Mouse (Mus musculus) CH12.LX (cell line): ENCODE measurements around the gene Zbtb37. TPM values are rescaled to one million over a fixed set of nuclear protein-coding genes. Genes with fewer than 3 reads are reported as not detected.

Experiments
- DNase-seq: peaks from one replicate; pipeline ENCODE4 v3.0.0-alpha.2; 2013; ENCODE audit errors: extremely low read depth
- H3K27ac ChIP-seq: 2 replicates; pipeline ENCODE4 v1.5.1; 2012; ENCODE audit warnings: low read depth, mild to moderate bottlenecking, control low read depth, moderate library complexity; ENCODE audit not compliant: insufficient read depth
- H3K27me3 ChIP-seq: replicated peaks from 2 replicates; pipeline ENCODE3; 2012; ENCODE audit warnings: inconsistent platforms
- H3K36me3 ChIP-seq, 2 experiments: replicated peaks in 1 of 2; 2 replicates each; pipeline versions ENCODE3 to v1.6.1; 2012; ENCODE audit warnings: inconsistent platforms in 1 of 2, low read length in 1 of 2, mild to moderate bottlenecking in 1 of 2, mixed read lengths in 1 of 2, moderate library complexity in 1 of 2; ENCODE audit not compliant: control insufficient read depth in 1 of 2, insufficient read depth in 1 of 2
- H3K4me1 ChIP-seq, 2 experiments: 2 replicates each; pipeline ENCODE4 v1.6.1; 2012; ENCODE audit warnings: inconsistent platforms in 1 of 2, moderate library complexity in 1 of 2; ENCODE audit not compliant: insufficient read depth in 2 of 2, control insufficient read depth in 1 of 2
- H3K4me2 ChIP-seq: 2 replicates; pipeline ENCODE4 v1.6.1; 2012; ENCODE audit warnings: low read depth, mild to moderate bottlenecking, control low read depth; ENCODE audit not compliant: poor library complexity, insufficient read depth, severe bottlenecking
- H3K4me3 ChIP-seq, 3 experiments: fragments of 150-350 bp in 1 of 3; sonication (generic) in 1 of 3; replicated peaks in 1 of 3; 2 replicates each; pipeline versions ENCODE3 to v1.5.1; 2011 to 2012; ENCODE audit warnings: low read depth in 2 of 3, low read length in 2 of 3, mild to moderate bottlenecking in 2 of 3, moderate library complexity in 2 of 3, control low read depth in 1 of 3, improper control_type of control experiment in 1 of 3, inconsistent platforms in 1 of 3, mixed read lengths in 1 of 3; ENCODE audit not compliant: poor library complexity in 1 of 3
- H3K79me2 ChIP-seq: replicated peaks from 2 replicates; pipeline ENCODE4 v1.6.1; 2012; ENCODE audit warnings: mild to moderate bottlenecking, moderate library complexity; ENCODE audit not compliant: control insufficient read depth, poor library complexity, insufficient read depth, severe bottlenecking; ENCODE audit errors: extremely low read depth
- H3K9ac ChIP-seq: 2 replicates; pipeline ENCODE4 v1.6.1; 2012; ENCODE audit warnings: low read depth, mild to moderate bottlenecking, control low read depth, moderate library complexity; ENCODE audit not compliant: insufficient read depth
- H3K9me3 ChIP-seq: replicated peaks from 2 replicates; pipeline ENCODE3; 2012; ENCODE audit warnings: low read length, inconsistent platforms, mixed read lengths
- BHLHE40 ChIP-seq: IDR thresholded peaks from 2 replicates; pipeline ENCODE4 v1.6.1; 2011; ENCODE audit warnings: mild to moderate bottlenecking, low read depth, low read length, improper control_type of control experiment
- CHD1 ChIP-seq: IDR thresholded peaks from 2 replicates; pipeline ENCODE4 v1.6.1; 2012; ENCODE audit warnings: low read depth, low read length, improper control_type of control experiment, inconsistent platforms
- CHD2 ChIP-seq: IDR thresholded peaks from 2 replicates; pipeline ENCODE4 v1.6.1; 2011; ENCODE audit warnings: low read length, improper control_type of control experiment
- CTCF ChIP-seq, 2 experiments: IDR thresholded peaks in 1 of 2; conservative IDR thresholded peaks in 1 of 2; 2 replicates each; pipeline ENCODE4 v1.5.1; 2011 to 2012; ENCODE audit warnings: low read depth in 2 of 2, low read length in 2 of 2, improper control_type of control experiment in 1 of 2, inconsistent platforms in 1 of 2, mild to moderate bottlenecking in 1 of 2, moderate library complexity in 1 of 2
- E2F4 ChIP-seq: IDR thresholded peaks from 2 replicates; pipeline ENCODE4 v1.6.1; 2011; ENCODE audit warnings: low read depth, low read length, improper control_type of control experiment; ENCODE audit not compliant: insufficient replicate concordance
- ELF1 ChIP-seq: IDR thresholded peaks from 2 replicates; pipeline ENCODE4 v1.6.1; 2014; ENCODE audit warnings: low read depth, mild to moderate bottlenecking, inconsistent platforms, low read length, improper control_type of control experiment
- ETS1 ChIP-seq: conservative IDR thresholded peaks from 2 replicates; pipeline ENCODE4 v1.6.1; 2012; ENCODE audit warnings: low read depth, mild to moderate bottlenecking, inconsistent platforms, low read length, improper control_type of control experiment, moderate library complexity
- GABPA ChIP-seq: IDR thresholded peaks from 2 replicates; pipeline ENCODE4 v1.6.1; 2012; ENCODE audit warnings: low read depth, low read length, improper control_type of control experiment, inconsistent platforms; ENCODE audit not compliant: insufficient replicate concordance
- HCFC1 ChIP-seq: IDR thresholded peaks from 2 replicates; pipeline ENCODE4 v1.6.1; 2012; ENCODE audit warnings: low read depth, mild to moderate bottlenecking, inconsistent platforms, low read length, improper control_type of control experiment
- IRF4 ChIP-seq: IDR thresholded peaks from 2 replicates; pipeline ENCODE4 v1.6.1; 2014; ENCODE audit warnings: low read depth, mild to moderate bottlenecking, inconsistent platforms, low read length, improper control_type of control experiment
- JUN ChIP-seq: IDR thresholded peaks from 2 replicates; pipeline ENCODE4 v1.6.1; 2011; ENCODE audit warnings: low read depth, mild to moderate bottlenecking, low read length, improper control_type of control experiment, moderate library complexity; ENCODE audit not compliant: insufficient read depth
- JUND ChIP-seq: conservative IDR thresholded peaks from 2 replicates; pipeline ENCODE4 v1.6.1; 2011; ENCODE audit warnings: low read depth, low read length, improper control_type of control experiment
- KAT2A ChIP-seq: IDR thresholded peaks from 2 replicates; pipeline ENCODE4 v1.6.1; 2012; ENCODE audit warnings: low read length, improper control_type of control experiment, inconsistent platforms; ENCODE audit not compliant: insufficient replicate concordance
- MAFK ChIP-seq: IDR thresholded peaks from 2 replicates; pipeline ENCODE4 v1.6.1; 2011; ENCODE audit warnings: low read length, improper control_type of control experiment; ENCODE audit not compliant: insufficient replicate concordance
- MAX ChIP-seq: IDR thresholded peaks from 2 replicates; pipeline ENCODE4 v1.6.1; 2011; ENCODE audit warnings: low read length, improper control_type of control experiment
- MAZ ChIP-seq: IDR thresholded peaks from 2 replicates; pipeline ENCODE4 v1.6.1; 2012; ENCODE audit warnings: low read depth, mild to moderate bottlenecking, inconsistent platforms, low read length, improper control_type of control experiment, moderate library complexity
- MEF2A ChIP-seq: IDR thresholded peaks from 2 replicates; pipeline ENCODE4 v1.6.1; 2014; ENCODE audit warnings: low read depth, mild to moderate bottlenecking, inconsistent platforms, low read length, improper control_type of control experiment, borderline replicate concordance
- MXI1 ChIP-seq: IDR thresholded peaks from 2 replicates; pipeline ENCODE4 v1.6.1; 2011; ENCODE audit warnings: mild to moderate bottlenecking, low read depth, low read length, improper control_type of control experiment
- MYC ChIP-seq: IDR thresholded peaks from 2 replicates; pipeline ENCODE4 v1.6.1; 2011; ENCODE audit warnings: low read depth, mild to moderate bottlenecking, improper control_type of control experiment, low read length
- NELFE ChIP-seq: IDR thresholded peaks from 2 replicates; pipeline ENCODE4 v1.6.1; 2011; ENCODE audit warnings: low read depth, low read length, improper control_type of control experiment
- NRF1 ChIP-seq: IDR thresholded peaks from 2 replicates; pipeline ENCODE4 v1.6.1; 2014; ENCODE audit warnings: low read depth, mild to moderate bottlenecking, inconsistent platforms, low read length, improper control_type of control experiment, moderate library complexity
- PAX5 ChIP-seq: IDR thresholded peaks from 2 replicates; pipeline ENCODE4 v1.6.1; 2012; ENCODE audit warnings: low read length, inconsistent platforms, mixed read lengths
- POLR2A ChIP-seq: IDR thresholded peaks from 2 replicates; pipeline ENCODE4 v1.6.1; 2011; ENCODE audit warnings: low read depth, mild to moderate bottlenecking, improper control_type of control experiment, low read length
- POLR2AphosphoS2 ChIP-seq: IDR thresholded peaks from 2 replicates; pipeline ENCODE4 v1.6.1; 2011; ENCODE audit warnings: low read depth, low read length, improper control_type of control experiment
- RAD21 ChIP-seq: IDR thresholded peaks from 2 replicates; pipeline ENCODE4 v1.6.1; 2011; ENCODE audit warnings: low read depth, mild to moderate bottlenecking, low read length, improper control_type of control experiment, moderate library complexity
- RCOR1 ChIP-seq: conservative IDR thresholded peaks from 2 replicates; pipeline ENCODE4 v1.6.1; 2012; ENCODE audit warnings: low read depth, mild to moderate bottlenecking, inconsistent platforms, low read length, improper control_type of control experiment
- SIN3A ChIP-seq: IDR thresholded peaks from 2 replicates; pipeline ENCODE4 v1.6.1; 2012; ENCODE audit warnings: low read length, improper control_type of control experiment, inconsistent platforms
- SMC3 ChIP-seq: IDR thresholded peaks from 2 replicates; pipeline ENCODE4 v1.6.1; 2011; ENCODE audit warnings: low read depth, low read length, improper control_type of control experiment
- TBP ChIP-seq: conservative IDR thresholded peaks from 2 replicates; pipeline ENCODE4 v1.6.1; 2011; ENCODE audit warnings: low read depth, low read length, improper control_type of control experiment
- TCF12 ChIP-seq: IDR thresholded peaks from 2 replicates; pipeline ENCODE4 v1.6.1; 2014; ENCODE audit warnings: low read depth, mild to moderate bottlenecking, inconsistent platforms, low read length, improper control_type of control experiment
- UBTF ChIP-seq: IDR thresholded peaks from 2 replicates; pipeline ENCODE4 v1.6.1; 2012; ENCODE audit warnings: low read depth, mild to moderate bottlenecking, inconsistent platforms, low read length, improper control_type of control experiment, moderate library complexity
- USF1 ChIP-seq: IDR thresholded peaks from 2 replicates; pipeline ENCODE4 v1.6.1; 2014; ENCODE audit warnings: low read depth, mild to moderate bottlenecking, inconsistent platforms, low read length, improper control_type of control experiment
- USF2 ChIP-seq: conservative IDR thresholded peaks from 2 replicates; pipeline ENCODE4 v1.6.1; 2011; ENCODE audit warnings: low read depth, low read length, improper control_type of control experiment
- ZC3H11A ChIP-seq: IDR thresholded peaks from 2 replicates; pipeline ENCODE4 v1.6.1; 2012; ENCODE audit warnings: low read depth, mild to moderate bottlenecking, inconsistent platforms, low read length, improper control_type of control experiment
- ZKSCAN1 ChIP-seq: IDR thresholded peaks from 2 replicates; pipeline ENCODE4 v1.6.1; 2012; ENCODE audit warnings: low read depth, inconsistent platforms, low read length, improper control_type of control experiment, borderline replicate concordance
- ZMIZ1 ChIP-seq: IDR thresholded peaks from 2 replicates; pipeline ENCODE4 v1.6.1; 2012; ENCODE audit warnings: low read depth, mild to moderate bottlenecking, inconsistent platforms, low read length, improper control_type of control experiment
- ZNF384 ChIP-seq: IDR thresholded peaks from 2 replicates; pipeline ENCODE4 v1.6.1; 2012; ENCODE audit warnings: low read depth, low read length, improper control_type of control experiment, inconsistent platforms
- dilution Hi-C: fragments of 300-500 bp; cut with MboI; formaldehyde crosslinking; loops from 2 replicates; pipeline ENCODE4 v1.14.3; 2020; ENCODE audit warnings: low sequenced_read_pairs; ENCODE audit not compliant: extremely low pct_unique_long_range_greater_than_20kb, extremely low pct_ligation_motif_present
- in situ Hi-C: fragments of 300-500 bp; cut with MboI; formaldehyde crosslinking; loops from 3 replicates; pipeline ENCODE4 v1.14.3; 2019; ENCODE audit warnings: low sequenced_read_pairs, low pct_ligation_motif_present, low pct_unique_long_range_greater_than_20kb, mixed read lengths
- polyA plus RNA-seq: library from polyadenylated mRNA; unstranded; fragments of >175 nt; gene quantifications from 2 replicates; pipeline ENCODE4 v1.2.1, GENCODE M21; 2012; ENCODE audit warnings: low read depth; ENCODE audit not compliant: insufficient read length
- total RNA-seq, 2 experiments: library from RNA; depleted of rRNA; stranded (reverse); fragments of 300-350 nt in 1 of 2; fragments of >200 nt in 1 of 2; gene quantifications; 2 replicates each; pipeline ENCODE4 v1.2.3; 2012 to 2014

The Zbtb37 gene
- total and polyA plus RNA-seq, 3 experiments: 4.5 to 4.8 (median 4.7) TPM

DNA sequence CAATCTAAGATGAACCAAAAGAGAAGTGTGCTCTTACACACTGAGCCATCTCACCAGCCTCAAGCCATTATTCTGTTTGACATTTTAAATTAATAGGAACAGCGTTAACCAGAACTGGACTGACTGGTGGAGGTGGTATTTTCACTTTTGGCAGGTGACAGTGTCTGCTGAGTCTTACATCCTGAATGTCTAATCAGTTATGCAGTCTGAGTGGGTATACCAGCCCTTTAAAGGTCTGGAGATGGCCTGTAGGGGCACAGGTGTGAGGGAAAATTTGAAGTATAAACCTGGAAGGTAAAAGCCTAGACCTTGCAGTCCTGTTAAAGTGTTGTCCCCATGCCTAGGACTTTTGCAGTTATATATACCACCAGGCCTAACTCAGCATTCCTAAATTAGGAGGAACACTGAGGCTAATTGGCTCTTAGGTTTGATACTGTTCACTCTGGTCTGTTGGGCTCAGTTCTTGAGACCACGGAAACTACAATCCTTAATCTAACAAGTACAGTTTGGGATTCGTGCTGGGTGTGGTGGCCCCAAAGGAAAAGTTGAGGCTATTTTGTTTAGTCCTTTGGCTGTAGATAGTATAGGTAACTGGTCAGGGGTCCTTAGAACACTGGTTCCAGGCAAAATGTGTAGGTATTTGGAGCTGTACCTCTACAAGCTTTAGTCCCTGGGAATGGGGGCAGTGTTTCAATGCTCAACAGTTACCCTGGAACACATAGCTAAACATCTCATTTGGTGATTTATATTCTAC lies 4.5 kb upstream of the Zbtb37 start:
- no peaks in the 10 kb centered on the region for H3K9me3 ChIP-seq
- no peak for DNase-seq
- peak overlapping the region; percentile 11; the same call in 1 of the 2 replicates for H3K4me2 ChIP-seq
- peaks cover 25% of the 10 kb centered on the region for H3K79me2 ChIP-seq
- in situ Hi-C loops: no loop called here
- H3K27me3 ChIP-seq: no peaks in the 10 kb centered on the region
- peaks cover 41 to 69% of the 10 kb centered on the region in 2 experiments for H3K36me3 ChIP-seq
- H3K27ac ChIP-seq: peak overlapping the region; percentile 58; the same call in 1 of the 2 replicates
- peaks cover 0 to 13% of the 10 kb centered on the region in 2 experiments; a peak in 2 of 4 replicates for H3K4me1 ChIP-seq
- dilution Hi-C loops: no loop called here
- H3K9ac ChIP-seq: peak overlapping the region; percentile 95
- H3K4me3 ChIP-seq: peak overlapping the region in 1 of 3 experiments; percentile 35
- peak; percentile 37 for TF ChIP-seq SMC3
- no peak for TF ChIP-seq ZNF384
- 0 out of 2 replicates have a peak, but pooled peaks have one; percentile 69 for TF ChIP-seq E2F4
- TF ChIP-seq MAX: peak; percentile 65; the same call in 1 of the 2 replicates
- no peak for TF ChIP-seq ZC3H11A
- peak; percentile 87; the same call in 1 of the 2 replicates for TF ChIP-seq MAZ
- TF ChIP-seq RAD21: no peak
- TF ChIP-seq KAT2A: 0 out of 2 replicates have a peak, but pooled peaks have one; percentile 53
- TF ChIP-seq POLR2A: peak; percentile 31
- TF ChIP-seq PAX5: no peak
- TF ChIP-seq JUN: no peak
- 0 out of 4 replicates have a peak, but pooled peaks of 1 of the 2 experiments have one; percentile 7 for TF ChIP-seq CTCF (conservative IDR thresholded peaks at IDR 0.05 in 1 of 2, IDR thresholded peaks at IDR 0.05 in 1 of 2; ENCODE audit: low read depth in 2 of 2, low read length in 2 of 2)
- TF ChIP-seq POLR2AphosphoS2: no peak; the same call in 1 of the 2 replicates
- peak; percentile 36 for TF ChIP-seq USF2
- TF ChIP-seq TCF12: no peak
- TF ChIP-seq BHLHE40: peak; percentile 39; the same call in 1 of the 2 replicates
- no peak for TF ChIP-seq ELF1
- TF ChIP-seq CHD2: no peak
- 0 out of 2 replicates have a peak, but pooled peaks have one; percentile 48 for TF ChIP-seq MXI1
- TF ChIP-seq RCOR1: peak; percentile 84
- TF ChIP-seq ETS1: 0 out of 2 replicates have a peak, but pooled peaks have one; percentile 10
- TF ChIP-seq MEF2A: peak; percentile 9; the same call in 1 of the 2 replicates
- no peak for TF ChIP-seq UBTF
- peak; percentile 58; the same call in 1 of the 2 replicates for TF ChIP-seq MAFK
- TF ChIP-seq TBP: 0 out of 2 replicates have a peak, but pooled peaks have one; percentile 30
- TF ChIP-seq ZKSCAN1: 0 out of 2 replicates have a peak, but pooled peaks have one; percentile 20
- no peak for TF ChIP-seq NRF1
- no peak; the same call in 1 of the 2 replicates for TF ChIP-seq ZMIZ1
- TF ChIP-seq IRF4: peak; percentile 7; the same call in 1 of the 2 replicates
- peak; percentile 42 for TF ChIP-seq CHD1
- no peak for TF ChIP-seq MYC
- TF ChIP-seq GABPA: no peak; the same call in 1 of the 2 replicates
- TF ChIP-seq HCFC1: peak; percentile 31; the same call in 1 of the 2 replicates
- no peak for TF ChIP-seq USF1
- no peak for TF ChIP-seq SIN3A
- no peak; the same call in 1 of the 2 replicates for TF ChIP-seq JUND
- TF ChIP-seq NELFE: peak; percentile 65
